Mouse (Mus musculus) G1E (cell line): Measurements from ENCODE around the gene Dohh.

Experiments used
- CTCF ChIP-seq: IDR thresholded peaks from 2 replicates; pipeline ENCODE4 v1.5.1; 2012; ENCODE audit warnings: low read depth, low read length, inconsistent platforms, mixed read lengths
- TAL1 ChIP-seq: conservative IDR thresholded peaks from 2 replicates; pipeline ENCODE4 v1.6.1; 2012; ENCODE audit warnings: low read depth, low read length, inconsistent platforms, mixed read lengths

DNA sequence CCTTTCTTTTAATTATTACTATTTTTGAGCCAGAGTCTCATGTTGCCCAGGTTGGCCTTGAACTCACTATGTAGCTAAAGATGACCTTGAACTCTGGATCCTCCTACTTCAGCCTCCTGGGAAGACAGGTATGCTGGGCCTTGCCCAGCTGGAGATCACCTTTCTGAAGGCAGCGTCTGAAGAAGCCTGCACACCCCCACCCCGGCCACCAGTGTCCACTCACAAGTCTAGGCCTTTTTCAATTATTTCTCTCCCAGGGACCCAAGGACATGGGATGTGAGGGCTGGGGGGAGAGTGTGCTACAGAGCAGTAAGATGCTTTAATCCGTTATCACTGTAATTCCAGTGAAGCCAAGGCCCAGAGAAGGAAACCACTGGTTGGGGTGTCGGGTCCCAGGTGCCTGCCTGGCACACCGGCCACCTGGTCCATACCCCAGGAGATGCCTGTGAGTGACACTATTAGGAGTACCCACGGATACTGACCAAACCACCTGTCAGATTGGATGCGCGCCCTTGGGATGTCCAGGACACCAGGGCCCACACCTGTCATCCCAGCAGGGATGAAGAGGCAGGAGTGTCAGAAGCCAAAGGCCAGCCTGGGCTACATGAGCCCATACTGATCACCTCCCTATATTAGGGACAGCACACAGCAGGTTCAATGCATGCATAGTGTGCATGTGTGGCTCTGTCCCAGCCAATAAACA, 43.7 kb downstream of the Dohh start:
- TF ChIP-seq TAL1 (no peak), CTCF (no peak)
